Mouse (Mus musculus) left cerebral cortex, adult 2 months (tissue): Measurements from ENCODE around the gene Lgi1. TPM values are rescaled to one million over a fixed set of nuclear protein-coding genes. Genes with fewer than 3 reads are reported as not detected.

Experiments
- DNase-seq, 2 experiments: peaks; one replicate each; pipeline ENCODE4 v3.0.0; 2021 to 2022; ENCODE audit warnings: low spot score in 2 of 2, mixed read lengths in 1 of 2; ENCODE audit errors: extremely low spot score in 1 of 2
- H3K27ac ChIP-seq: fragments of 200-600 bp; 2 replicates; pipeline ENCODE4 v1.8.1; 2022
- H3K4me3 ChIP-seq: fragments of 200-600 bp; 2 replicates; pipeline ENCODE4 v1.8.1; 2022
- CTCF ChIP-seq: fragments of 200-600 bp; IDR thresholded peaks from 2 replicates; pipeline ENCODE4 v1.8.1; 2022; ENCODE audit warnings: antibody characterized with exemption, mild to moderate bottlenecking, moderate library complexity
- intact Hi-C: fragments of 180-260 bp; cut with DNase I; formaldehyde crosslinking; loops from one replicate; pipeline ENCODE4 v1.15.1; 2025
- total RNA-seq, 2 experiments: library from RNA; stranded (reverse); gene quantifications; 2 replicates each; pipeline ENCODE4 v1.2.3; 2021

The Lgi1 gene
- total RNA-seq, 2 experiments from 2014 or later: 133 to 144 TPM

DNA sequence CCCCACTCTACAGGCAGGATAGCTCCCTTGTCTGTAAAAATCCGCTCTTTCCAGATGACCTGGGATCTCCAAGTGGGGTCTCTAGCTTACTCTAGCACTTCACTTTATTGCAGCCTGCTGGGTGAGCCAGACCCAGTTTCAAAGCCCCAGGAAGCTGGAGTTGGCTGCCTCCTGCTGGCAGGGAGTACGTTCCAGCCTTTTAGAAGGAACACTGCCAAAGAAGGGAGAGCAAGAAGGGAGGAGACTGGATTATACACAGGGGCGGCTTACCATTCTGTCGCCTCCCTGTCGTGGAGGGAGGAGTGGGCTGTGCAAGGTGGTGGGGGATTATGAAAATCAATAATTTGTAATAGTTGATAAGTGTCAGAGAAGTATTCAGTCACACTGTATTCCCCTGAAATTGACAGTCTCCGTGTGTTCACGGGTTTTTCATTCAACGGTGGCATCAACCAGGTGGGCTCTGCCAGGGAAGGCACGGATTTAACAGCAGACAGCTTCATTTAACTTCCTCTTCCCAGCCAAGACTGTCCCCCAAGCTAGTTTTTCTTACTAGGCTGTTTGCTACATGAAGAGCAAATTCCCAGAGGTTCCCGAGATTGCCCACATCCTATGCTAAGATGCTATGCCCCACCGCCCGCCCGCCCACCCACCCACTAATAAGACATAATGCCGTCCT, 369 bp upstream of the Lgi1 start:
- Histone ChIP-seq H3K4me3 (peak overlapping the region; percentile 52), H3K27ac (peak overlapping the region; percentile 99)
- DNase-seq: peak; percentile 76 to 80
- peak; percentile 70 for TF ChIP-seq CTCF
- intact Hi-C loops: loop anchor here (1.0 kb wide), 2 partner anchors 26 to 40 kb away; partner anchors contain the start of gene Fra10ac1

GRCm38 (mm10) chr19:38265767-38266166, 1.4 kb downstream of the Lgi1 start:
- Histone ChIP-seq H3K4me3 (peak overlapping the region; percentile 52), H3K27ac (peak overlapping the region; percentile 99)
- intact Hi-C loops: no loop called here
- TF ChIP-seq CTCF: no peak; the same call in 1 of the 2 replicates
- no peak for DNase-seq

GRCm38 (mm10) chr19:38267469-38267868, 3.1 kb downstream of the Lgi1 start:
- Histone ChIP-seq H3K4me3 (peak overlapping the region; percentile 52), H3K27ac (peak overlapping the region; percentile 99)
- no peak for DNase-seq
- no peak for TF ChIP-seq CTCF
- intact Hi-C loops: no loop called here

- TF ChIP-seq CTCF: no peak
- no peak overlapping the region for H3K4me3 ChIP-seq
- intact Hi-C loops: no loop called here
Measured at GRCm38 (mm10) chr19:38271071-38271470, 6.7 kb downstream of the Lgi1 start.

GRCm38 (mm10) chr19:38273820-38274219, 9.5 kb downstream of the Lgi1 start:
- Histone ChIP-seq H3K4me3 (no peak overlapping the region), H3K27ac (peak overlapping the region; percentile 47; the same call in 1 of the 2 replicates)
- intact Hi-C loops: no loop called here
- TF ChIP-seq CTCF: no peak
- no peak for DNase-seq

More at GRCm38 (mm10) chr19:38271071-38271470, 6.7 kb downstream of the Lgi1 start:
- no peak for DNase-seq
- no peak overlapping the region for H3K27ac ChIP-seq

GRCm38 (mm10) chr19:38274747-38275421, 10.5 kb downstream of the Lgi1 start:
- no peak for TF ChIP-seq CTCF
- H3K4me3 ChIP-seq: no peak overlapping the region
- H3K27ac ChIP-seq: peak overlapping the region; percentile 67
- intact Hi-C loops: no loop called here
- no peak for DNase-seq

DNA sequence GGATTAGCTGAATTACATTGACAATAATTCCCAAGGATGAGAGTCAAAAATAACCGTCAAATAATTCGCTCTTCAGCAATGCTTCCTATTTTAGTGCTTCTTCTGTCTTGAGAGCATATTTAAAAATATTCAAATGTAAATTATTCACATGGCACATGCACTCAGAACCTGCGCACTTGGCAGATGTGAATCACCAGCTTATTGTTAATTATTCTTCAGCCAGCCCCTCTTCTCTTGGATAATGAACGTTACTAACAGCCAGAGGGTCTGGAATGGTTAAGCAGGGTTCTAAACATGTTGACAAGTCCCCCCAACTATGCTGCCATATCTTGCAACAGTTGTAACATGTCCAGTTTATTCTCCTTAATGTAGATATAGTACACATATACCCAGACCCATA, 11.9 kb downstream of the Lgi1 start:
- TF ChIP-seq CTCF: no peak
- DNase-seq: no peak
- H3K4me3 ChIP-seq: no peak overlapping the region
- intact Hi-C loops: no loop called here
- H3K27ac ChIP-seq: peak overlapping the region; percentile 8; the same call in 1 of the 2 replicates

DNA sequence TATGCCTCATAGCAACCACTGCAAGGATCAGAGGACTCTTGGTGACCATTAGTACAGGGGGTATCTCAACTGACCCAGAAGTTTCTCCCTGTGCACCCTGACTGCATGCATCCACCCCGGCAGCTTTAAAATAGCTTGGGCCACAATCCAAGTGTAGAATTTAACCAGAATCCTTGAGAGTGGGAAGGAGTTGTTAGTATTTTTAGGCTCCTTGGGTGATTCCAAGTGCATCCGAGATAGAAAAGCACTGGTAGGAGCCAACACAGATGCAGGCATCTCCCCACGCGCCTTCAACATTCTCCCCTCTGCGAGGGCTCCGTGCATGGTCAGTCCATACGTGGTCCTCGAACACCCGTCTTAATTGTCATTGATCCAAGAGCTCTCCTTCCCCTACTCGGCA, 15.9 kb downstream of the Lgi1 start:
- DNase-seq: no peak
- Histone ChIP-seq H3K4me3 (no peak overlapping the region), H3K27ac (peak overlapping the region; percentile 54)
- no peak for TF ChIP-seq CTCF
- intact Hi-C loops: no loop called here

DNA sequence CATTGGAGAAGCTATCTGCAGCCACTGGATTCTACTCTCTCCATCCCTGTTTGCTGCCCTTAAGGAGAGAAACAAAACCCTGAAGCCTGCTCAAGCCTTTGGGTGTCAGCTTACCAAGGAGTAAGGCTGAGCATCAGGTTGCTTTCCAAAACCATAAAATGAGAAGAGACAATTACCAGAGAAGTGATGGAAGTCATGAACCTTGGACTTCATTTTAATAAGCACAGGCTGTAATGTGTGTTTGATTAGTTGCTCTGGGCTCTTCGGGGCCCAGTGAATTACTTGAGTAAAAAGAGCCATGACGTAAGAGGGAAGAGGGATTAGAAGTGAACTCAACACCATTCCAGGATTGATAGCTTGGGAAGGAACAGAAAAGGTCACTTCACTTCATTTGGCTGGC, 18.1 kb downstream of the Lgi1 start:
- Histone ChIP-seq H3K4me3 (no peak overlapping the region), H3K27ac (no peak overlapping the region)
- no peak for DNase-seq
- intact Hi-C loops: no loop called here
- no peak for TF ChIP-seq CTCF

- Histone ChIP-seq H3K27ac (no peak overlapping the region), H3K4me3 (no peak overlapping the region)
- no peak for TF ChIP-seq CTCF
- no peak for DNase-seq
- intact Hi-C loops: no loop called here
Measured at GRCm38 (mm10) chr19:38288556-38288955, 24.2 kb downstream of the Lgi1 start.

- H3K4me3 ChIP-seq: no peak overlapping the region
- intact Hi-C loops: no loop called here
- H3K27ac ChIP-seq: peak overlapping the region; percentile 45
- DNase-seq: peak; percentile 46 to 52
- no peak for TF ChIP-seq CTCF
Measured at GRCm38 (mm10) chr19:38291432-38291831, 27.1 kb downstream of the Lgi1 start.

GRCm38 (mm10) chr19:38298018-38298626, 33.8 kb downstream of the Lgi1 start:
- H3K4me3 ChIP-seq: no peak overlapping the region
- no peak overlapping the region for H3K27ac ChIP-seq
- no peak for TF ChIP-seq CTCF
- DNase-seq: no peak
- intact Hi-C loops: no loop called here
